Mouse (Mus musculus): ENCODE measurements around the gene Cnp. TPM values are rescaled to one million over a fixed set of nuclear protein-coding genes. Genes with fewer than 3 reads are reported as not detected.

The Cnp gene
- total and polyA plus RNA-seq, 3 experiments: 2.7 to 5.9 (median 4.8) TPM

- Histone ChIP-seq H3K4me3 (ENCODE audit: low read depth, low read length) (peak overlapping the region; percentile 40; the same call in 1 of the 2 replicates), H3K27me3 (ENCODE audit: insufficient read depth, low read length) (peaks cover 22% of the 10 kb centered on the region), H3K4me1 (ENCODE audit: insufficient read depth, low read depth, low read length) (peaks cover 57% of the 10 kb centered on the region), H3K9me3 (replicated peaks) (0 out of 2 replicates have a peak, but pooled peaks cover 3% of the 10 kb centered on the region), H3K36me3 (replicated peaks) (peaks cover 51% of the 10 kb centered on the region)
- TF ChIP-seq POLR2AphosphoS5 (IDR thresholded peaks at IDR 0.05; ENCODE audit: insufficient replicate concordance, low read depth, low read length) (no peak), TAL1 (conservative IDR thresholded peaks at IDR 0.05; ENCODE audit: low read depth, low read length) (no peak), CTCF (IDR thresholded peaks at IDR 0.05; ENCODE audit: low read depth, low read length) (no peak), GATA2 (IDR thresholded peaks at IDR 0.05; ENCODE audit: borderline replicate concordance, low read depth, low read length) (no peak), GATA1 (IDR thresholded peaks at IDR 0.05; ENCODE audit: borderline replicate concordance, low read length) (no peak)
- ATAC-seq (ENCODE audit: extremely low read depth, insufficient number of reproducible peaks, low FRiP score, poor library complexity, severe bottlenecking) (no peak), DNase-seq (ENCODE audit: low spot score) (no peak)
Observed at GRCm38 (mm10) chr11:100625754-100626700, 51.3 kb downstream of the Cnp start.

- TF ChIP-seq CTCF (IDR thresholded peaks at IDR 0.05; ENCODE audit: low read depth, low read length): peak; percentile 73
- TF ChIP-seq TAL1 (conservative IDR thresholded peaks at IDR 0.05; ENCODE audit: low read depth, low read length): no peak
- Histone ChIP-seq H3K4me1 (ENCODE audit: insufficient read depth, low read depth, low read length) (peaks cover 52% of the 10 kb centered on the region), H3K9me3 (replicated peaks) (0 out of 2 replicates have a peak, but pooled peaks cover 3% of the 10 kb centered on the region), H3K27me3 (ENCODE audit: insufficient read depth, low read length) (peaks cover 28% of the 10 kb centered on the region), H3K4me3 (ENCODE audit: low read depth, low read length) (peak overlapping the region; percentile 52; the same call in 1 of the 2 replicates), H3K36me3 (replicated peaks) (peaks cover 45% of the 10 kb centered on the region)
- DNase-seq (ENCODE audit: low spot score): peak; percentile 70
- peak; percentile 59 for ATAC-seq (ENCODE audit: extremely low read depth, insufficient number of reproducible peaks, low FRiP score, poor library complexity, severe bottlenecking)
Observed at GRCm38 (mm10) chr11:100626701-100627195, 52.0 kb downstream of the Cnp start.

GRCm38 (mm10) chr11:100628056-100628455 lies 53.4 kb downstream of the Cnp start:
- DNase-seq (ENCODE audit: low spot score) (no peak), ATAC-seq (ENCODE audit: extremely low read depth, insufficient number of reproducible peaks, low FRiP score, poor library complexity, severe bottlenecking) (no peak)
- Histone ChIP-seq H3K27me3 (ENCODE audit: insufficient read depth, low read length) (peaks cover 39% of the 10 kb centered on the region), H3K9me3 (replicated peaks) (0 out of 2 replicates have a peak, but pooled peaks cover 3% of the 10 kb centered on the region), H3K4me3 (ENCODE audit: low read depth, low read length) (no peak overlapping the region), H3K36me3 (replicated peaks) (peaks cover 45% of the 10 kb centered on the region), H3K4me1 (ENCODE audit: insufficient read depth, low read depth, low read length) (peaks cover 52% of the 10 kb centered on the region)
- TF ChIP-seq GATA2 (IDR thresholded peaks at IDR 0.05; ENCODE audit: borderline replicate concordance, low read depth, low read length): no peak
- no peak for TF ChIP-seq TAL1 (conservative IDR thresholded peaks at IDR 0.05; ENCODE audit: low read depth, low read length)
- TF ChIP-seq GATA1 (IDR thresholded peaks at IDR 0.05; ENCODE audit: borderline replicate concordance, low read length): no peak

GRCm38 (mm10) chr11:100628862-100629352 lies 54.2 kb downstream of the Cnp start:
- DNase-seq (ENCODE audit: low spot score): no peak
- peaks cover 49% of the 10 kb centered on the region for H3K4me1 ChIP-seq (ENCODE audit: insufficient read depth, low read depth, low read length)
- peaks cover 44% of the 10 kb centered on the region for H3K36me3 ChIP-seq (replicated peaks)
- H3K4me3 ChIP-seq (ENCODE audit: low read depth, low read length): no peak overlapping the region
- 0 out of 2 replicates have a peak, but pooled peaks cover 3% of the 10 kb centered on the region for H3K9me3 ChIP-seq (replicated peaks)
- TF ChIP-seq GATA1 (IDR thresholded peaks at IDR 0.05; ENCODE audit: borderline replicate concordance, low read length): no peak
- no peak for TF ChIP-seq TAL1 (conservative IDR thresholded peaks at IDR 0.05; ENCODE audit: low read depth, low read length)
- TF ChIP-seq POLR2AphosphoS5 (IDR thresholded peaks at IDR 0.05; ENCODE audit: insufficient replicate concordance, low read depth, low read length): no peak
- TF ChIP-seq GATA2 (IDR thresholded peaks at IDR 0.05; ENCODE audit: borderline replicate concordance, low read depth, low read length): no peak
- no peak for TF ChIP-seq CTCF (IDR thresholded peaks at IDR 0.05; ENCODE audit: low read depth, low read length)
- ATAC-seq (ENCODE audit: extremely low read depth, insufficient number of reproducible peaks, low FRiP score, poor library complexity, severe bottlenecking): no peak
- peaks cover 48% of the 10 kb centered on the region for H3K27me3 ChIP-seq (ENCODE audit: insufficient read depth, low read length)

GRCm38 (mm10) chr11:100634530-100634929 lies 59.8 kb downstream of the Cnp start:
- Histone ChIP-seq H3K4me1 (ENCODE audit: insufficient read depth, low read depth, low read length) (peaks cover 14% of the 10 kb centered on the region), H3K27me3 (ENCODE audit: insufficient read depth, low read length) (peaks cover 80% of the 10 kb centered on the region), H3K36me3 (replicated peaks) (no peaks in the 10 kb centered on the region), H3K4me3 (ENCODE audit: low read depth, low read length) (no peak overlapping the region), H3K9me3 (replicated peaks) (no peaks in the 10 kb centered on the region)
- TF ChIP-seq GATA2 (IDR thresholded peaks at IDR 0.05; ENCODE audit: borderline replicate concordance, low read depth, low read length) (no peak), CTCF (IDR thresholded peaks at IDR 0.05; ENCODE audit: low read depth, low read length) (no peak), GATA1 (IDR thresholded peaks at IDR 0.05; ENCODE audit: borderline replicate concordance, low read length) (no peak), POLR2AphosphoS5 (IDR thresholded peaks at IDR 0.05; ENCODE audit: insufficient replicate concordance, low read depth, low read length) (no peak), TAL1 (conservative IDR thresholded peaks at IDR 0.05; ENCODE audit: low read depth, low read length) (no peak)
- DNase-seq (ENCODE audit: low spot score) (no peak), ATAC-seq (ENCODE audit: extremely low read depth, insufficient number of reproducible peaks, low FRiP score, poor library complexity, severe bottlenecking) (no peak)

GRCm38 (mm10) chr11:100640159-100640906 lies 65.6 kb downstream of the Cnp start:
- Histone ChIP-seq H3K4me1 (ENCODE audit: insufficient read depth, low read depth, low read length) (no peaks in the 10 kb centered on the region; the same call in 1 of the 2 replicates), H3K9me3 (replicated peaks) (no peaks in the 10 kb centered on the region), H3K27me3 (ENCODE audit: insufficient read depth, low read length) (peaks cover 68% of the 10 kb centered on the region), H3K4me3 (ENCODE audit: low read depth, low read length) (no peak overlapping the region), H3K36me3 (replicated peaks) (no peaks in the 10 kb centered on the region)
- TF ChIP-seq CTCF (IDR thresholded peaks at IDR 0.05; ENCODE audit: low read depth, low read length) (no peak), POLR2AphosphoS5 (IDR thresholded peaks at IDR 0.05; ENCODE audit: insufficient replicate concordance, low read depth, low read length) (no peak), TAL1 (conservative IDR thresholded peaks at IDR 0.05; ENCODE audit: low read depth, low read length) (no peak), GATA2 (IDR thresholded peaks at IDR 0.05; ENCODE audit: borderline replicate concordance, low read depth, low read length) (no peak), GATA1 (IDR thresholded peaks at IDR 0.05; ENCODE audit: borderline replicate concordance, low read length) (no peak)
- DNase-seq (ENCODE audit: low spot score) (no peak), ATAC-seq (ENCODE audit: extremely low read depth, insufficient number of reproducible peaks, low FRiP score, poor library complexity, severe bottlenecking) (no peak)
